Mouse (Mus musculus) mammary gland, adult 2 months (tissue): ENCODE measurements around the gene Ldah. TPM values are rescaled to one million over a fixed set of nuclear protein-coding genes. Genes with fewer than 3 reads are reported as not detected.

Experiments used
- polyA plus RNA-seq: library from polyadenylated mRNA; depleted of rRNA; stranded (reverse); fragments of >200 nt; gene quantifications from 2 replicates; pipeline ENCODE4 v1.2.3, GENCODE M21; 2012; ENCODE audit warnings: low replicate concordance; rRNA removed

The Ldah gene
- polyA plus RNA-seq = 38.2 and 71.9 TPM in 2 replicates

GRCm38 (mm10) chr12:8207978-8208403 lies at the start of gene Ldah:
Gene Ldah, plus strand, starts transcription at chr12:8208107.

GRCm38 (mm10) chr12:8301841-8302431 lies 94.0 kb downstream of the Ldah start, which contains the start of gene Gdf7:
Gene Gdf7, minus strand, starts transcription at chr12:8301954.

GRCm38 (mm10) chr12:8313270-8313771 lies 105.4 kb downstream of the Ldah start, which contains the start of gene Hs1bp3:
Gene Hs1bp3, plus strand, starts transcription at chr12:8313432.

Other genes with a start within 250 kb of the Ldah start
- gene Apob, start 230.5 kb upstream of the Ldah start, polyA plus RNA-seq = 1.1 TPM in 1 of 2 replicates, not detected in the other
- gene Gdf7, start 93.8 kb downstream of the Ldah start, polyA plus RNA-seq = 0.07 and 0.14 TPM in 2 replicates
- 25.2 and 38.0 TPM in 2 replicates for gene Hs1bp3, start 105.3 kb downstream of the Ldah start, polyA plus RNA-seq